In genomic region chr10:91241611-91242005, GRCm38 (mm10) we compare ENCODE assay signal across 7 mouse cellular contexts.
A peak's percentile ranks its signal among the peaks of the same experiment; 100 is the strongest.
DNase-seq lines count a peak whose midpoint lies in the region; ATAC-seq lines count a peak whose summit lies in the region.

No protein-coding gene starts in this region.

- H3K27me3 ChIP-seq in forebrain, embryonic 13.5 days = no peaks in the 10 kb centered on the region
- H3K27me3 ChIP-seq in hindbrain, embryonic 10.5 days (ENCODE audit: insufficient read depth, poor library complexity, severe bottlenecking) = no peaks in the 10 kb centered on the region
- H3K27me3 ChIP-seq in midbrain, embryonic 13.5 days = no peaks in the 10 kb centered on the region

- no peak overlapping the region for H3K4me3 ChIP-seq in forebrain, embryonic 13.5 days
- no peak overlapping the region for H3K4me3 ChIP-seq in hindbrain, embryonic 10.5 days
- H3K4me3 ChIP-seq in midbrain, embryonic 13.5 days (replicated peaks) = no peak overlapping the region

- H3K4me2 ChIP-seq in forebrain, embryonic 13.5 days = peak overlapping the region; percentile 4; the same call in 1 of the 2 replicates
- H3K4me2 ChIP-seq in midbrain, embryonic 13.5 days (replicated peaks) = no peak overlapping the region; the same call in 1 of the 2 replicates

- H3K9ac ChIP-seq in forebrain, embryonic 13.5 days = no peak overlapping the region
- no peak overlapping the region for H3K9ac ChIP-seq in midbrain, embryonic 13.5 days (replicated peaks)

- H3K36me3 ChIP-seq in forebrain, embryonic 13.5 days (ENCODE audit: poor library complexity, severe bottlenecking) = no peaks in the 10 kb centered on the region
- no peaks in the 10 kb centered on the region for H3K36me3 ChIP-seq in hindbrain, embryonic 10.5 days
- H3K36me3 ChIP-seq in midbrain, embryonic 13.5 days = no peaks in the 10 kb centered on the region

- no peak overlapping the region for H3K27ac ChIP-seq in forebrain, embryonic 13.5 days
- H3K27ac ChIP-seq in hindbrain, embryonic 10.5 days = 0 out of 2 replicates have a peak overlapping the region, but pooled peaks have one; percentile 66
- peak overlapping the region; percentile 25; the same call in 1 of the 2 replicates for H3K27ac ChIP-seq in midbrain, embryonic 13.5 days

- 48% methylated on average over 7 of the region's 7 CpGs for WGBS in forebrain, embryonic 13.5 days
- 49% methylated on average over 7 of the region's 7 CpGs for WGBS in hindbrain, embryonic 10.5 days
- 21% methylated on average over 7 of the region's 7 CpGs for WGBS in midbrain, embryonic 13.5 days

- H3K4me1 ChIP-seq in forebrain, embryonic 13.5 days = peaks cover 20% of the 10 kb centered on the region
- peaks cover 31% of the 10 kb centered on the region for H3K4me1 ChIP-seq in hindbrain, embryonic 10.5 days (replicated peaks)
- peaks cover 19% of the 10 kb centered on the region for H3K4me1 ChIP-seq in midbrain, embryonic 13.5 days (replicated peaks)

- H3K9me3 ChIP-seq in forebrain, embryonic 13.5 days (replicated peaks) = no peaks in the 10 kb centered on the region
- H3K9me3 ChIP-seq in hindbrain, embryonic 10.5 days = no peaks in the 10 kb centered on the region
- no peaks in the 10 kb centered on the region for H3K9me3 ChIP-seq in midbrain, embryonic 13.5 days

- no peak for ATAC-seq in forebrain, embryonic 13.5 days
- ATAC-seq in midbrain, embryonic 13.5 days = peak; percentile 58

- peak; percentile 80 for DNase-seq in embryo, embryonic 10.5 days (ENCODE audit: low spot score)
- peak; percentile 70 for DNase-seq in hindbrain, embryonic 10.5 days (ENCODE audit: low spot score)
- DNase-seq in ovary, postnatal 10 days (ENCODE audit: low spot score) = no peak
- DNase-seq in cerebellum, postnatal 14 days = no peak
- DNase-seq in right cerebral cortex, adult 18-20 months = no peak

Comparison
In these comparisons a context has a peak if more than half of its experiments do, and no peak if none do; other contexts are left out.
1. DNase-seq: peak in embryo, embryonic 10.5 days (single experiment) and hindbrain, embryonic 10.5 days (single experiment); none in ovary, postnatal 10 days (single experiment), cerebellum, postnatal 14 days (0 of 2) and right cerebral cortex, adult 18-20 months (single experiment).